Mouse (Mus musculus): Measurements from ENCODE around the gene Ankrd11. TPM values are rescaled to one million over a fixed set of nuclear protein-coding genes. Genes with fewer than 3 reads are reported as not detected.

Gene Ankrd11
- polyA plus RNA-seq, 1 experiment: 32.5 TPM

DNA sequence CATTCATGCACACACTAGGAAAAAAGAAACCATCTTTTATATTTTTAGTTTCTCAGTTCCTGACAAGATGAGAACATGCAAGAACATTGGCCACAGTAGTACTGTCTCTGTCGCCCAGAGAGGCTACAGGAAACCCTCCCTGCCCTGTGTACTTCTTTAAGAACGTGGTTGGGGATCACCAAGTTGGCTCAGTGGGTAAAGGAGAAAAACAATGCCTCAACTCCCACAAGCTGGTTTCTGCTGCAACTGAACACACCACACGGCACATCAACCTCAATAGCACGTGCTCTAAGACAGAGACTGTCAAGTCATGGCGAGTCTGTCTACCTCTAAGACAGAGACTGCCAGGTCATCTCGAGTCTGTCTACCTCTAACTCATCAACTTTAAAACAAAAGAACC lies 89.0 kb downstream of the Ankrd11 start:
- H3K4me3 ChIP-seq (ENCODE audit: insufficient read depth, poor library complexity, severe bottlenecking): no peak overlapping the region
- peaks cover 5% of the 10 kb centered on the region for H3K36me3 ChIP-seq (ENCODE audit: control insufficient read depth, insufficient read depth)
- no peak overlapping the region for H3ac ChIP-seq (ENCODE audit: control insufficient read depth, insufficient read length, low read depth)
- H3K27me3 ChIP-seq (ENCODE audit: control insufficient read depth, insufficient read depth, insufficient read length): no peaks in the 10 kb centered on the region
- peaks cover 97% of the 10 kb centered on the region for H3K79me3 ChIP-seq (ENCODE audit: low read depth)
- H3K79me2 ChIP-seq (ENCODE audit: control insufficient read depth, insufficient read depth): peaks cover 100% of the 10 kb centered on the region
- TF ChIP-seq FOSL1 (IDR thresholded peaks at IDR 0.05; ENCODE audit: insufficient read depth, low read length, poor library complexity, severe bottlenecking): no peak
- no peak for TF ChIP-seq MYOD1 (IDR thresholded peaks at IDR 0.05; ENCODE audit: control insufficient read depth, insufficient read length, low read depth)
- TF ChIP-seq CTCF (IDR thresholded peaks at IDR 0.05; ENCODE audit: control insufficient read depth, insufficient read depth, insufficient read length): no peak
- no peak for TF ChIP-seq USF1 (IDR thresholded peaks at IDR 0.05; ENCODE audit: low read depth)
- no peak for TF ChIP-seq MAX (IDR thresholded peaks at IDR 0.05)
- no peak for TF ChIP-seq MYOG (IDR thresholded peaks at IDR 0.05; ENCODE audit: control insufficient read depth, extremely low read depth, insufficient read length)
- no peak for TF ChIP-seq CEBPB (IDR thresholded peaks at IDR 0.05; ENCODE audit: low read depth)

GRCm38 (mm10) chr8:122951456-122951855 lies 90.6 kb downstream of the Ankrd11 start:
- Histone ChIP-seq H3ac (ENCODE audit: control insufficient read depth, insufficient read length, low read depth) (no peak overlapping the region), H3K36me3 (ENCODE audit: control insufficient read depth, insufficient read depth) (peaks cover 5% of the 10 kb centered on the region), H3K79me2 (ENCODE audit: control insufficient read depth, insufficient read depth) (peaks cover 100% of the 10 kb centered on the region), H3K4me3 (ENCODE audit: insufficient read depth, poor library complexity, severe bottlenecking) (no peak overlapping the region), H3K27me3 (ENCODE audit: control insufficient read depth, insufficient read depth, insufficient read length) (no peaks in the 10 kb centered on the region), H3K79me3 (ENCODE audit: low read depth) (peaks cover 97% of the 10 kb centered on the region)
- TF ChIP-seq MAX (IDR thresholded peaks at IDR 0.05) (no peak), FOSL1 (IDR thresholded peaks at IDR 0.05; ENCODE audit: insufficient read depth, low read length, poor library complexity, severe bottlenecking) (no peak), CTCF (IDR thresholded peaks at IDR 0.05; ENCODE audit: control insufficient read depth, insufficient read depth, insufficient read length) (no peak), CEBPB (IDR thresholded peaks at IDR 0.05; ENCODE audit: low read depth) (no peak), USF1 (IDR thresholded peaks at IDR 0.05; ENCODE audit: low read depth) (no peak), MYOG (IDR thresholded peaks at IDR 0.05; ENCODE audit: control insufficient read depth, extremely low read depth, insufficient read length) (no peak), MYOD1 (IDR thresholded peaks at IDR 0.05; ENCODE audit: control insufficient read depth, insufficient read length, low read depth) (no peak)

- Histone ChIP-seq H3K4me3 (ENCODE audit: insufficient read depth, poor library complexity, severe bottlenecking) (no peak overlapping the region), H3K27me3 (ENCODE audit: control insufficient read depth, insufficient read depth, insufficient read length) (no peaks in the 10 kb centered on the region), H3K79me2 (ENCODE audit: control insufficient read depth, insufficient read depth) (peaks cover 100% of the 10 kb centered on the region), H3ac (ENCODE audit: control insufficient read depth, insufficient read length, low read depth) (no peak overlapping the region), H3K36me3 (ENCODE audit: control insufficient read depth, insufficient read depth) (peaks cover 5% of the 10 kb centered on the region), H3K79me3 (ENCODE audit: low read depth) (peaks cover 97% of the 10 kb centered on the region)
- no peak for TF ChIP-seq MYOG (IDR thresholded peaks at IDR 0.05; ENCODE audit: control insufficient read depth, extremely low read depth, insufficient read length)
- TF ChIP-seq CTCF (IDR thresholded peaks at IDR 0.05; ENCODE audit: control insufficient read depth, insufficient read depth, insufficient read length): no peak
- no peak for TF ChIP-seq MAX (IDR thresholded peaks at IDR 0.05)
- TF ChIP-seq USF1 (IDR thresholded peaks at IDR 0.05; ENCODE audit: low read depth): no peak
- TF ChIP-seq CEBPB (IDR thresholded peaks at IDR 0.05; ENCODE audit: low read depth): no peak
- no peak for TF ChIP-seq MYOD1 (IDR thresholded peaks at IDR 0.05; ENCODE audit: control insufficient read depth, insufficient read length, low read depth)
- TF ChIP-seq FOSL1 (IDR thresholded peaks at IDR 0.05; ENCODE audit: insufficient read depth, low read length, poor library complexity, severe bottlenecking): no peak
These were observed 92.4 kb downstream of the Ankrd11 start for GRCm38 (mm10) chr8:122949701-122950100.

DNA sequence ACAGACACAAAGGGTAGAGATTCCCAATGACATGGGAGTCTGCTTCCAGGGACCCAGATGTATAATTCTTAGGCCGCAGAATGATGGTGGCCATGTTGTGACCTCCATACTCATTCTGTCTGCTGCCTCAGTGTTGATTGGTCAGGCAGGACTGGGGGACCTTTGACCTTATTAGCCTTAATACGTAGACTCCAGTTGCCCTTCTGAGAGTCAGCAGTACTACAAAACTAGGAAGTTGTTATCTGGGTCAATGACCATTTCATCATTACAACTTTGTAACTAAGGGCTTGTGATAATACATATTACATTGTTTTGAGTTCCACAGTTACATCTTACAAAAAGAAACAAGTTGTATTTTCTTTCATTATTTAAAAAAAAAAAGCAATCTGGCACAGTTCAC lies 96.3 kb downstream of the Ankrd11 start:
- Histone ChIP-seq H3K79me3 (ENCODE audit: low read depth) (peaks cover 89% of the 10 kb centered on the region), H3K79me2 (ENCODE audit: control insufficient read depth, insufficient read depth) (peaks cover 100% of the 10 kb centered on the region), H3K36me3 (ENCODE audit: control insufficient read depth, insufficient read depth) (no peaks in the 10 kb centered on the region), H3K4me3 (ENCODE audit: insufficient read depth, poor library complexity, severe bottlenecking) (no peak overlapping the region), H3ac (ENCODE audit: control insufficient read depth, insufficient read length, low read depth) (no peak overlapping the region), H3K27me3 (ENCODE audit: control insufficient read depth, insufficient read depth, insufficient read length) (no peaks in the 10 kb centered on the region)
- no peak for TF ChIP-seq CTCF (IDR thresholded peaks at IDR 0.05; ENCODE audit: control insufficient read depth, insufficient read depth, insufficient read length)
- TF ChIP-seq MYOD1 (IDR thresholded peaks at IDR 0.05; ENCODE audit: control insufficient read depth, insufficient read length, low read depth): no peak
- no peak for TF ChIP-seq USF1 (IDR thresholded peaks at IDR 0.05; ENCODE audit: low read depth)
- TF ChIP-seq FOSL1 (IDR thresholded peaks at IDR 0.05; ENCODE audit: insufficient read depth, low read length, poor library complexity, severe bottlenecking): no peak
- no peak for TF ChIP-seq MYOG (IDR thresholded peaks at IDR 0.05; ENCODE audit: control insufficient read depth, extremely low read depth, insufficient read length)
- no peak for TF ChIP-seq MAX (IDR thresholded peaks at IDR 0.05)
- no peak for TF ChIP-seq CEBPB (IDR thresholded peaks at IDR 0.05; ENCODE audit: low read depth)

- Histone ChIP-seq H3K27me3 (ENCODE audit: control insufficient read depth, insufficient read depth, insufficient read length) (no peaks in the 10 kb centered on the region), H3K4me3 (ENCODE audit: insufficient read depth, poor library complexity, severe bottlenecking) (no peak overlapping the region), H3K36me3 (ENCODE audit: control insufficient read depth, insufficient read depth) (no peaks in the 10 kb centered on the region), H3ac (ENCODE audit: control insufficient read depth, insufficient read length, low read depth) (no peak overlapping the region), H3K79me2 (ENCODE audit: control insufficient read depth, insufficient read depth) (peaks cover 100% of the 10 kb centered on the region), H3K79me3 (ENCODE audit: low read depth) (peaks cover 92% of the 10 kb centered on the region)
- no peak for TF ChIP-seq CEBPB (IDR thresholded peaks at IDR 0.05; ENCODE audit: low read depth)
- TF ChIP-seq MAX (IDR thresholded peaks at IDR 0.05): no peak
- no peak for TF ChIP-seq CTCF (IDR thresholded peaks at IDR 0.05; ENCODE audit: control insufficient read depth, insufficient read depth, insufficient read length)
- no peak for TF ChIP-seq FOSL1 (IDR thresholded peaks at IDR 0.05; ENCODE audit: insufficient read depth, low read length, poor library complexity, severe bottlenecking)
- TF ChIP-seq MYOG (IDR thresholded peaks at IDR 0.05; ENCODE audit: control insufficient read depth, extremely low read depth, insufficient read length): no peak
- no peak for TF ChIP-seq USF1 (IDR thresholded peaks at IDR 0.05; ENCODE audit: low read depth)
- TF ChIP-seq MYOD1 (IDR thresholded peaks at IDR 0.05; ENCODE audit: control insufficient read depth, insufficient read length, low read depth): no peak
These were observed 99.0 kb downstream of the Ankrd11 start for GRCm38 (mm10) chr8:122942803-122943713.

Measured in C2C12 (cell line).